Mouse (Mus musculus): ENCODE results near the gene Lrrc9.

DNA sequence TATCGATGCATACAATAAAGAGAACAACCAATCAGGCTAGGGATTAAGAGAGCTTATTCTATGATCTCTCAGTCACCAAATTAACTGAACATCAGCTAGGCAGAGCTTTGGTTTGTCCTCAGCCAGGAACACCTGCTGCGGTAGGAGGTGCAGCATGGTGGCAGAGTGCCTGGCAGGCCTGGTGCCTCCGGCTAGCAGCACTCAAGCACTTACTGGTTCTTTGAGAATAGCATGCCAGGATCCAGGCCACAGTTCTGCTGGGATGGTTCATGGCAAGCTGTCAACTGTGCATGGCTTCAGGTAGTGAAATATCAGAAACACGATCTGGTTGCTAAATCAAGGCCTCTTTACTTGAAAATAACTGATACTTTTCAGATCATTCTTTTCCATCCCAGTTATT, 26.1 kb downstream of the Lrrc9 start:
- TF ChIP-seq POLR2A (IDR thresholded peaks at IDR 0.05; ENCODE audit: insufficient read length, low read depth), result no peak
- no peak for TF ChIP-seq MYOG (IDR thresholded peaks at IDR 0.05; ENCODE audit: control insufficient read depth in 1 of 3, insufficient read depth in 1 of 3, insufficient read length in 2 of 3, low read depth in 2 of 3)

Data from myocyte (in vitro differentiated cells).